Mouse (Mus musculus) CH12.LX (cell line): ENCODE measurements around the gene Hist3h2a. TPM values are rescaled to one million over a fixed set of nuclear protein-coding genes. Genes with fewer than 3 reads are reported as not detected.

Experiments
- DNase-seq: peaks from one replicate; pipeline ENCODE4 v3.0.0-alpha.2; 2013; ENCODE audit errors: extremely low read depth
- H3K27ac ChIP-seq: 2 replicates; pipeline ENCODE4 v1.5.1; 2012; ENCODE audit warnings: low read depth, mild to moderate bottlenecking, control low read depth, moderate library complexity; ENCODE audit not compliant: insufficient read depth
- H3K27me3 ChIP-seq: replicated peaks from 2 replicates; pipeline ENCODE3; 2012; ENCODE audit warnings: inconsistent platforms
- H3K36me3 ChIP-seq, 2 experiments: replicated peaks in 1 of 2; 2 replicates each; pipeline versions ENCODE3 to v1.6.1; 2012; ENCODE audit warnings: inconsistent platforms in 1 of 2, low read length in 1 of 2, mild to moderate bottlenecking in 1 of 2, mixed read lengths in 1 of 2, moderate library complexity in 1 of 2; ENCODE audit not compliant: control insufficient read depth in 1 of 2, insufficient read depth in 1 of 2
- H3K4me1 ChIP-seq, 2 experiments: 2 replicates each; pipeline ENCODE4 v1.6.1; 2012; ENCODE audit warnings: inconsistent platforms in 1 of 2, moderate library complexity in 1 of 2; ENCODE audit not compliant: insufficient read depth in 2 of 2, control insufficient read depth in 1 of 2
- H3K4me2 ChIP-seq: 2 replicates; pipeline ENCODE4 v1.6.1; 2012; ENCODE audit warnings: low read depth, mild to moderate bottlenecking, control low read depth; ENCODE audit not compliant: poor library complexity, insufficient read depth, severe bottlenecking
- H3K4me3 ChIP-seq, 3 experiments: fragments of 150-350 bp in 1 of 3; sonication (generic) in 1 of 3; replicated peaks in 1 of 3; 2 replicates each; pipeline versions ENCODE3 to v1.5.1; 2011 to 2012; ENCODE audit warnings: low read depth in 2 of 3, low read length in 2 of 3, mild to moderate bottlenecking in 2 of 3, moderate library complexity in 2 of 3, control low read depth in 1 of 3, improper control_type of control experiment in 1 of 3, inconsistent platforms in 1 of 3, mixed read lengths in 1 of 3; ENCODE audit not compliant: poor library complexity in 1 of 3
- H3K79me2 ChIP-seq: replicated peaks from 2 replicates; pipeline ENCODE4 v1.6.1; 2012; ENCODE audit warnings: mild to moderate bottlenecking, moderate library complexity; ENCODE audit not compliant: control insufficient read depth, poor library complexity, insufficient read depth, severe bottlenecking; ENCODE audit errors: extremely low read depth
- H3K9ac ChIP-seq: 2 replicates; pipeline ENCODE4 v1.6.1; 2012; ENCODE audit warnings: low read depth, mild to moderate bottlenecking, control low read depth, moderate library complexity; ENCODE audit not compliant: insufficient read depth
- H3K9me3 ChIP-seq: replicated peaks from 2 replicates; pipeline ENCODE3; 2012; ENCODE audit warnings: low read length, inconsistent platforms, mixed read lengths
- CHD1 ChIP-seq: IDR thresholded peaks from 2 replicates; pipeline ENCODE4 v1.6.1; 2012; ENCODE audit warnings: low read depth, low read length, improper control_type of control experiment, inconsistent platforms
- CHD2 ChIP-seq: IDR thresholded peaks from 2 replicates; pipeline ENCODE4 v1.6.1; 2011; ENCODE audit warnings: low read length, improper control_type of control experiment
- HCFC1 ChIP-seq: IDR thresholded peaks from 2 replicates; pipeline ENCODE4 v1.6.1; 2012; ENCODE audit warnings: low read depth, mild to moderate bottlenecking, inconsistent platforms, low read length, improper control_type of control experiment
- JUN ChIP-seq: IDR thresholded peaks from 2 replicates; pipeline ENCODE4 v1.6.1; 2011; ENCODE audit warnings: low read depth, mild to moderate bottlenecking, low read length, improper control_type of control experiment, moderate library complexity; ENCODE audit not compliant: insufficient read depth
- MAZ ChIP-seq: IDR thresholded peaks from 2 replicates; pipeline ENCODE4 v1.6.1; 2012; ENCODE audit warnings: low read depth, mild to moderate bottlenecking, inconsistent platforms, low read length, improper control_type of control experiment, moderate library complexity
- MEF2A ChIP-seq: IDR thresholded peaks from 2 replicates; pipeline ENCODE4 v1.6.1; 2014; ENCODE audit warnings: low read depth, mild to moderate bottlenecking, inconsistent platforms, low read length, improper control_type of control experiment, borderline replicate concordance
- MXI1 ChIP-seq: IDR thresholded peaks from 2 replicates; pipeline ENCODE4 v1.6.1; 2011; ENCODE audit warnings: mild to moderate bottlenecking, low read depth, low read length, improper control_type of control experiment
- PAX5 ChIP-seq: IDR thresholded peaks from 2 replicates; pipeline ENCODE4 v1.6.1; 2012; ENCODE audit warnings: low read length, inconsistent platforms, mixed read lengths
- POLR2AphosphoS2 ChIP-seq: IDR thresholded peaks from 2 replicates; pipeline ENCODE4 v1.6.1; 2011; ENCODE audit warnings: low read depth, low read length, improper control_type of control experiment
- SIN3A ChIP-seq: IDR thresholded peaks from 2 replicates; pipeline ENCODE4 v1.6.1; 2012; ENCODE audit warnings: low read length, improper control_type of control experiment, inconsistent platforms
- SMC3 ChIP-seq: IDR thresholded peaks from 2 replicates; pipeline ENCODE4 v1.6.1; 2011; ENCODE audit warnings: low read depth, low read length, improper control_type of control experiment
- TBP ChIP-seq: conservative IDR thresholded peaks from 2 replicates; pipeline ENCODE4 v1.6.1; 2011; ENCODE audit warnings: low read depth, low read length, improper control_type of control experiment
- USF1 ChIP-seq: IDR thresholded peaks from 2 replicates; pipeline ENCODE4 v1.6.1; 2014; ENCODE audit warnings: low read depth, mild to moderate bottlenecking, inconsistent platforms, low read length, improper control_type of control experiment
- ZC3H11A ChIP-seq: IDR thresholded peaks from 2 replicates; pipeline ENCODE4 v1.6.1; 2012; ENCODE audit warnings: low read depth, mild to moderate bottlenecking, inconsistent platforms, low read length, improper control_type of control experiment
- dilution Hi-C: fragments of 300-500 bp; cut with MboI; formaldehyde crosslinking; loops from 2 replicates; pipeline ENCODE4 v1.14.3; 2020; ENCODE audit warnings: low sequenced_read_pairs; ENCODE audit not compliant: extremely low pct_unique_long_range_greater_than_20kb, extremely low pct_ligation_motif_present
- in situ Hi-C: fragments of 300-500 bp; cut with MboI; formaldehyde crosslinking; loops from 3 replicates; pipeline ENCODE4 v1.14.3; 2019; ENCODE audit warnings: low sequenced_read_pairs, low pct_ligation_motif_present, low pct_unique_long_range_greater_than_20kb, mixed read lengths
- polyA plus RNA-seq: library from polyadenylated mRNA; unstranded; fragments of >175 nt; gene quantifications from 2 replicates; pipeline ENCODE4 v1.2.1, GENCODE M21; 2012; ENCODE audit warnings: low read depth; ENCODE audit not compliant: insufficient read length
- total RNA-seq, 2 experiments: library from RNA; depleted of rRNA; stranded (reverse); fragments of 300-350 nt in 1 of 2; fragments of >200 nt in 1 of 2; gene quantifications; 2 replicates each; pipeline ENCODE4 v1.2.3; 2012 to 2014

Hist3h2a gene
- total and polyA plus RNA-seq, 3 experiments = 1.2 to 97.2 (median 6.1) TPM

DNA sequence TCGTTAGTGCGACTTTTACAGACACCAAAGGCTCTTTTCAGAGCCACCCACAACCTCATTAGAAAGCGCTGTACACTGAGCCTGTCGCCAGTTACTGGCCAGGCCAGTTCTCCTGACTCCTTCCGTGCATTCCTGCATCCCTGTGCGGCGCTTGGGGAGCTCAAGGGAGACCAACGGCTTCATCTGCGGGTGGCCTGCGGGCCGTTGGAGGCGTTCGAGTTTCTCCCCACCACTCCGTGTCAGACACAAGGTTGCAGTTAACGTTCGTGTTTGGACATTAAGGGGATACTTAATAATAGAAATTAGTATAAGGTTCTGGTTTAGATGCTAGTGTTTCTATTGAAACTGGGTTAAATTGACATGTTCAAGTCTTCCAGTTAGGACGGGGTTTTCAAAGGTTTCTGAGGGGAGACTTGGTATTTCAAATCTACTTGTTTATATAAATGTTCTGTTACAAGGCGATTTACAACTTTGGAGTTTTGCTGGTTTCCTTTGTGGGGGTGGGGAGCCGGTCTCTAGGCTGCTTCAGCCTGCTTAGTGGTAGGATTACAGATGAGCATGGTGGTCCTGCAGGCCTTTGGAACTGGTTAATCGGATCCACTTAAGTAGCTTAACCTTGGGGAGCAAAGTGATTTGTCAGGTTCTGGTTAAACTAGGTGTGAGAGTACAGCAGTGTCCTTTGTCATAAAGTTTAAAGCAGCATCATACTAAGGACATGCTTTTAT is 820 bp downstream of the Hist3h2a start:
- peak overlapping the region; percentile 96 for H3K4me2 ChIP-seq
- TF ChIP-seq CHD2 (0 out of 2 replicates have a peak, but pooled peaks have one; percentile 16), POLR2AphosphoS2 (peak; percentile 62; the same call in 1 of the 2 replicates), USF1 (no peak), CHD1 (peak; percentile 62; the same call in 1 of the 2 replicates), SMC3 (peak; percentile 16), MAZ (0 out of 2 replicates have a peak, but pooled peaks have one; percentile 52), SIN3A (0 out of 2 replicates have a peak, but pooled peaks have one; percentile 15), JUN (no peak)
- peak; percentile 37 for DNase-seq
- in situ Hi-C loops = loop anchor here (5.0 kb wide), 1 partner anchor 33 kb away; no protein-coding TSS in a partner anchor
- peak overlapping the region; percentile 83 for H3K9ac ChIP-seq
- dilution Hi-C loops = no loop called here
- peak overlapping the region; percentile 93 for H3K27ac ChIP-seq
- H3K79me2 ChIP-seq = peaks cover 2% of the 10 kb centered on the region; the same call in 1 of the 2 replicates
- peaks cover 26% of the 10 kb centered on the region for H3K27me3 ChIP-seq
- H3K4me3 ChIP-seq = peak overlapping the region; percentile 72 to 78 (median 72)
- peaks cover 13 to 51% of the 10 kb centered on the region in 2 experiments for H3K4me1 ChIP-seq
- no peaks in the 10 kb centered on the region for H3K9me3 ChIP-seq
- peaks cover 2 to 14% of the 10 kb centered on the region in 2 experiments for H3K36me3 ChIP-seq

DNA sequence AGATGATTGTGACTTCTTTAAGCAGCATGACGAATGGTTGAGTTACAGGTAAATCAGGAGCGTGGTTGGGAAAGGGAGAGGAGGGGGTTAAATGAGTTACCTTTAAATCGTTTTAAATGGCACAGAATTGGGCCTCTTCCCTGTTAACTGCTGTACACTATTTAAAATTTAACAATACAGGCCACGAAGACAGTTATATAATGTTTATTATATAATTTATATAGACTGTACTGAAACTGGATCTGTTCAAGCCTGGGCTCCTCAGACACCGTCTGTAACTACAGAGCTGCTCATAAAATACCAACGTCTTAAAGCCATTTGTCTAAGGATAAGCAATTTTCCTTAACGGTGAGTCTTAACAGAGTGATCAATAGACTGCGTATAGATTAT is 1.4 kb downstream of the Hist3h2a start:
- H3K4me2 ChIP-seq = peak overlapping the region; percentile 96
- H3K9me3 ChIP-seq = no peaks in the 10 kb centered on the region
- H3K27ac ChIP-seq = no peak overlapping the region
- dilution Hi-C loops (no loop called here), in situ Hi-C loops (loop anchor here (5.0 kb wide), 1 partner anchor 34 kb away; no protein-coding TSS in a partner anchor)
- TF ChIP-seq SMC3 (no peak), HCFC1 (0 out of 2 replicates have a peak, but pooled peaks have one; percentile 10), PAX5 (no peak), MEF2A (no peak), ZC3H11A (no peak), TBP (no peak), MXI1 (no peak)
- peak overlapping the region; percentile 83 for H3K9ac ChIP-seq
- H3K4me1 ChIP-seq = peaks cover 13 to 54% of the 10 kb centered on the region in 2 experiments
- H3K79me2 ChIP-seq = peaks cover 2% of the 10 kb centered on the region; the same call in 1 of the 2 replicates
- H3K4me3 ChIP-seq = peak overlapping the region; percentile 72 to 78 (median 72)
- H3K36me3 ChIP-seq = peaks cover 2 to 14% of the 10 kb centered on the region in 2 experiments
- H3K27me3 ChIP-seq = peaks cover 21% of the 10 kb centered on the region
- DNase-seq = no peak
